Mouse (Mus musculus) lung, postnatal 14 days (tissue): Measurements from ENCODE around the gene Dlx4.

ENCODE experiments used
- DNase-seq: peaks from one replicate; pipeline ENCODE4 v3.0.0; 2021

Gene Dlx4

DNA sequence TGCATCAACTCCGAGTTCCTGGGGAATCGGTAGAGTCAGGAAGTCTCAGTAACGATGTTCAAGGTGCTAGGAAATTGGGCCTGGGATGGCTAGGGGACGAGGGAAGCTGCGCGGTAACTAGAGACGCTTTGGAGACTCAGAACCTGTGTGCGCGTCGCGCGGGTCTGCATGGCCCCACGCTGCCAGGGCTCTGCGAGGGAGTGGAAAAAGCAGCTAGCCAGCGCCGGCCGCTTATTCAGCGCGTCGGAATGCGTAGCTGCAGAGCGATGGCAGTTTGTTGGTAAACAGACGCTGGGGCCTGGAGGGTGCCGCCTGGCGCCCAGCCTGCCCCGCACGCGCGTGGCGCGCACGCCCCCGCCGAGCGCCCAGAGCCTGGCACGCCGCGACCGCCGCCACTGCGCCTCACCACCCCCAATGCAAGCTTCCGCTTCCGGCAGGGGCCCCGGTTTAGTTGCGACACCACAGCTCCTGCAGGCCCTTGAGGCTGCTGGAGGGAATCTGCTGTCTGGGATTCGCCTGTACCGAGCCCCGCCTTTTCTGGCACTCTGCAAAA lies at the start of gene Dlx4:
TSS of gene Dlx4 (minus strand) at position 413 of the 553 bp plus-strand sequence.
- DNase-seq, result peak; percentile 56

DNA sequence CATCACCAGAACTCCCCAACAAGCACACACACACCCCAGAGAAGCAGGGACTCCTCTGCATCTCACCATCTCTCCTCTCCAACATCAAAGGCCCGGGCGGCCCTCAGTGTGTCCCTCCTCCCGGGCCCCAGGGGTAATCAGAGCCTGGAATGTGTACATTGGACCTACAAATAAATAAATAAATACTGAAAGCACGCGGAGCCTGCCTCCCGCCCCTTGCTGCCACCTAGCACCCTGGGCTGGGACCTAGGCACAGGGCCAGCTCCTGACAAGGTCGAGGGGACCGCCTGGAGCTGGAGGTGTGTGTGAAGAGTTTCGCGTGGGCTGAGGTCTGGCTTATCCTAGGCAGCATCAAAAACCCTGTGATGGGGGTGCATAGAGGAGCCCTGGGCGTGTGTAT lies 43.8 kb upstream of the Dlx4 start:
- DNase-seq, result no peak

DNA sequence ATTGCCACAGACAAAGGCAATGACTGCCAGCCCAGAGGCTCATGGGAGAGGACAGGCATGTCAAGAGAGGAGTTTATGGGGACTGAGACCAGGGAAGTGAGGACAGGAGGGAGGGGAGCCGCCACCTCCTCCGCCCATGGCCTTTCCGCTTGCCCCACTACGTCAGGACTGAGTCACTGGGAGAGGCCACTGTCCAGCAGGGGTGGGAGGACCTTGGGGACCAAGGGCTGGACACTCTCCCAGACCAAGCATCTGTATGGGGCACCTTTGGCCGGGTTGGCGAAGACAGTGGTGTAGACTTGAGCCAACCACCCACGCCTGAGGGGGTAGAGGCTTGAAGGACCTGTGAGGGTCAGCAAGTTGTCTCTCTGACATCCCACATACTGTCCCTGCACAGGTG lies 40.8 kb upstream of the Dlx4 start:
- DNase-seq, result no peak

GRCm38 (mm10) chr11:95185700-95186099 lies 39.6 kb upstream of the Dlx4 start:
- peak; percentile 24 for DNase-seq

DNA sequence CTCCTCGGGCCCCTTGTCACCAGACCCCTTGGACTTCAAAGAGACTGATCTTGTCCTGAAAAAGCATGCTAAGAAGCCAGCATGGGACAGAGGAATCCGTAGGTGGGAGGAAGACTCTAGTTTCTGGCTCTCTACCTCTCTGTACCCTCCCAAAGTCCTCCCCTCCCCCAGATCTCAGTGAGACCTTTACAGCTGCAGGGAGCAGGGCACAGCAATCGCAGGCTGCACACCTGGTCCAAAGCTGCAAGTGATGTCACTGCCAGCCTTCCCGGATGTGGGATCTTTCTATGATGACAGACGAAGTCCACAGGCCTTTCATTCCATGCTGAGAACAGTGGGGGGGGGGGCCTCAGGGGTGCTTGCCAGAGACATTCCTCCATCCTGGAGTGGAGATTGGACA lies 38.5 kb upstream of the Dlx4 start:
- DNase-seq, result no peak

DNA sequence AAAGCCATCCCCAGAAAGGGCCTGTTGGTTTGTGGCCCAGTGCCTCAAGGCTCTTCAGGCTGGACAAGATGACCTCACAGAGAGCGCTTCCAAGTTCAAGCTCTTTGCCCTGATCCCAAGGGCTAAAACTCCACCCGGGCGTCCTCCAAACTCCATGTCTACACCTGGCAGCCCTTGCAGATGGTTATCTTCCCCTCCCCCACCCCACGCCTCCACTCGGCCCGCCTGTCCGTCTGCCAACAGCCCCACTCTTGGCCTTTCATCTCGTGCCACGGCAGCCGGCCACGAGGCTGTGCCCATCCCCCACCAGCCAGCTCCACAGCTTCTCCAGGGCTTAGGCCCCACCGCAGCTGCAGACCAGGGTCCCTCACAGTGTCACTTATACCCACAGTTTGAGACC lies 33.2 kb upstream of the Dlx4 start:
- DNase-seq, result peak; percentile 20

GRCm38 (mm10) chr11:95165857-95166256 lies 19.8 kb upstream of the Dlx4 start:
- no peak for DNase-seq

DNA sequence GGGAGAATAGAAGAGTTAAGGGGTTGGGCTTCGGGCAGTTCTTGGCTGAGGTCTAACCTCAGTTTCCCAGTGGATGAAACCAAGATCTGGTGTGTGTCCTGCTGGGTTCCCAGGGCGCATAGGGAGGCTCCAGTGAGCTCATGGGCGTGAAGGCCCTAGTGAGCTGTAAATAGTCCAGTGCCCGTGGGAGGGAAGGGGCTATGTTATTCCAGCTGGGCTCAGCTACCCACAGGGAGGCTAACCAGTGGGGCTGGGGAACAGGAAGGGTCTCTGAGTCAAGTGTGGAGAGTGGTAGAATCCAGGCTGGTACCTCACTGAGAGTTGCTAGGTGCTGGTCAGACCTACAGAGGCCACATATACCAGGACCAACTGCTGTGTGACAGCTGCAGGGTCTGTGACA lies 15.6 kb upstream of the Dlx4 start:
- no peak for DNase-seq

DNA sequence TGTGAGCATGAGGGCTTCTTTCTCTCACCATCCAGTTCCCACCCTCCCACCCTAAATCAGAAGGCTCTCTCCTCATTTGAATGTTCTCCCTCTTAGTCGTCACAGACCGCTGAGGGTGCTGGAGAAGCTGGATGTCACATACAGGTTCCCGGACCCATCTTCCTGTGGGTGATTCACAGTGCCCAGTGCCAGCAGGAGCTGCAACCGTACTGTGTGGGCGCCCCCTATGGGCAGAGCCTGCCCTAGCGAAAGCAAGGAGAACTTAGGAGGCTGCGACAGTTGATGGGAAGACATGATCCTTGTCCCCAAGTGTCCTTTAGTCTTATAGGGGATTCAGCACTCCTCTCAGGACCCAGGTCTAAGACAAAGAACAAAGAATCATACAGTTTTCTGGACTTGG lies 14.6 kb upstream of the Dlx4 start:
- DNase-seq, result no peak

DNA sequence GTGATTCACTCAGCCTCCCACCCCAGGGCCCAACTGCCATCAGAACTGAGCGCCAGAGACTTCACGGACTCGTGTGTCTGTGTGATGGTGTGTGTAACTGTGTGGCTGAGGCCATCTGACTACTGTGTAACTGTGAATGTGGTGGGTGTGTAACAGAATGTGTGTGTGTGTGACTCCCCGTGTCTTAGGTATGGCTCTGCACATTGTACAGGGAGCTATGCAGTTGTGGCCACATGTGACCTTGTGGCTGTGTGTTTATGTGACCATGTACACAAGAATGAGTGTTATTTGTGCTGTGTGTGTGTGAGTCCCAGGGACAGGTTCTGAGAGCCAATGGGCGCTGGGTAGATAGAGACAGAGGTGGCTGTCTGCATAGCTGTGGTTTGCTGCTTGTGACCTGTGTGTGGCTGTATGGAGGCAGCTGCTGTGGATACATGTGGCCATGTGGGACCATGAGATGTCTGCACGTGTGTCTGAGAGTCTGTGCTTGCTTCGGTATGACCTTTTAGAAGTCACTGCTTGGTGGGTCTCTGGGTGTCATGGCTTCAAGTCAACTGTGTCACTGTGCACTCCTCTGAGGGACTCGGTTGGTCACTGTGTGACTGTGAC lies 13.8 kb upstream of the Dlx4 start:
- DNase-seq, result no peak

- no peak for DNase-seq
Observed at GRCm38 (mm10) chr11:95157872-95158271, 11.8 kb upstream of the Dlx4 start.

DNA sequence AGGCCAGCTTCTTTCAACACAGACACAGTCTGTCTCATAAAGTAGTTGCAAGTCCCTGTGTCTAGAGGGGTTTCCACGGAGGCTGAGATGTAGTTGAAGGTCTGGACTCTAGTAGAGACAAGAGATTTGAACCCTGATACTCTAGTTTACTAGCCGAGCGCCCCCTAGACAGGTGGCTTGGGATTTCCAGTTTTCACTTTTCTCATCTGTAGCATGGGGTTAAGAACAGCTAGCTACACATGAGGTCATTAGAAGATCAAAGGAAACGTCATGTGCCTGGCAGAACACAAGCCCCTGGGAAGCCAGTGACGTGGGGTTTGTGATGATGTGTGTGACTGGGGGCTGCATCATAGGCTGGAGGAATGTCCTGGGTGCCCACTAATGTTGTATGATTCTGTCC lies 11.3 kb upstream of the Dlx4 start:
- DNase-seq, result no peak

- DNase-seq, result no peak
Observed at GRCm38 (mm10) chr11:95155511-95155910, 9.4 kb upstream of the Dlx4 start.

DNA sequence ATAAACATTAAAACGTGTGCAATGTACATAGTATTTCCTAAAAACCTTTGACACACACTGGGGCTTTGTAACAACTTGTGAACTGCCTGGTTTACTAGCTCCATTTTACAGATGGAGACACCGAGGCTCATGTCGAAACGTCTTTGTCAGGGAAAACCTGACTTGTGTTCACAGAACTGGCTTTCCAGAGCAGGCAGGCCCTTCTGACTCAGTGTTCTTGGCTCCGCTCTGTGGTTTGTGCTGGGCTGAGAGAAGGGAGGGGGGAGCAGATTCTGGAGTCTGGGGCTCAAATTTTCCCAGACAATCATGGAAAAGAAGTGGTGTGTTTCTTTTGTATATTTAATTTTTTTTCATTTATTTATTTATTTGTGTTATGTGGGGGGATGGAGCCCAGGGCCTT lies 7.6 kb upstream of the Dlx4 start:
- DNase-seq, result no peak

- DNase-seq, result no peak
Observed at GRCm38 (mm10) chr11:95153116-95153515, 7.1 kb upstream of the Dlx4 start.

DNA sequence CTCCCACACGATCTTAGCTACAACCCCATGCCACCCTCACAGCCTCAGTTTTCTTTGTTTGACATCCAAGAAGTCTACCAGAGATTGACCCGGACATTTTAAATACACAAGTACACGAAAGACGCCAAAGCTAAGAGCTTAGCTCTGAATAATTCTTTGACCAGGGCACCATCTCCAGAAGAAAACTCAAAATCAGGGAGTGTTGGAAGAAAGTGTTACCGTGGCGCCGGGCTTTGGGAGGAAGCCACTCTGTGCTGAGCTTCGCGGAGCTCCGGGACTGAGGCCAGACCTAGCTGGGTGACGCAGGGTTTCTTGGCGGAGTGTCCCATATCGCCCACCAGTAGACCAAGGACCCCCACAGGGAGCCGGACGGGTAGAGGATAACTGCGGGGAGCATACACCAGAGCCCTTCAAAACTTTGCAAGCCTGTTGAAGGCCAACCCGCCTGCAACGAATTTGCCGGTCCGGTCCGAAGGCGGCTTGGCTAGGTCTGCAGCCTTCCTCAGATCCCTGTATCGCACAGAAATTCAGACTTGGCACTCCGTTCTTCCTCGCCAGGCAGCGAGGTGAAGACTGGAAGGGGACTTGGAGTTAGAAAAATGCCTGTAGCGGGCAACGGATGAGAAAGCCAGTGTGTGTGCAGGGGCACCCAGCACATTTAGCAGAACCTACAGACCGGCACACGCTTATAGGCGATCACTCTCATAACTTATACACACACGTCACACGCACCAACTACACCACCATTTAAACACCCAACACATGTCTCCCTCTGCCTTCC lies 4.4 kb upstream of the Dlx4 start:
- peak; percentile 19 for DNase-seq

DNA sequence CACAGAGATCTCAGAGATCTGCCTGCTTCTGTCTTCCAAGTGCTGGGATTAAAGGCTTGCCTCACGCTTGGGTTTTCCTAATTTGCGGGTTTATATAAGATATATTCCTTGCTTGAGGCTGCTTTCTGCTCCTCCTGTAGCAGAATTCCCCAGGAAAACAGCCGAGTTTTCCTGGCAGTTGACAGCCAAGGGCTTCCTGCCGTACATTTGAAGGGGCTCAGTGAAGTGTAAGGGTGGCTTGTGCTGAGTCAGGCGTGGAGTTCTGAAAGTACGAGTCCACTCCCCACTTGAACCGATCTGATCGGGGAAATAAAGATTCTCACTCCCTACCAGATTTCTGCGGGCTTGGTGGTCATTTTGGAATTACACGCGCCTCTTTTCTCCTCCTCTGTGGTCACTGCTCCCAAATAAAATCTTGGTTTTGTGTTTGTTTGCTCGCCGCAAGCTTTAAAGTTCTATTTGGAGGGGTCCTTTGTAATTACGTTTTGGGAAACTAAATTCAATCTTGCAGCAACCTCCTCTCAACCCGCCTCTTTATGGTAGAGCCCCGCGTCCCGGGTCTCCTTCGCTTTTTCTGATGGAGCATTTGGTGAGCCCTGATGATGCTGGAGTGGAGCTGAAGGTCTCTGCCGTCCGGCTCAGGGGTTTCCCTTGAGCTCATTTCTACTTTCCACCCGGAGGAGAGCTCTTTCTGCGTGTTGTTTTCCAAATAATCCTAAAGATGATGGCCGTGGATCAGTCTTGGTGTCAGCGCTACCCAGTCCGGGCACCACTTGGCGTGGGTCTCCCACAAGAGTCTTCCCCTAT lies 3.6 kb upstream of the Dlx4 start:
- DNase-seq, result no peak

GRCm38 (mm10) chr11:95148754-95149153 lies 2.7 kb upstream of the Dlx4 start:
- no peak for DNase-seq

- no peak for DNase-seq
Observed at GRCm38 (mm10) chr11:95144946-95145483, 1.0 kb downstream of the Dlx4 start.

GRCm38 (mm10) chr11:95144091-95144945 lies 1.7 kb downstream of the Dlx4 start:
- DNase-seq, result no peak

DNA sequence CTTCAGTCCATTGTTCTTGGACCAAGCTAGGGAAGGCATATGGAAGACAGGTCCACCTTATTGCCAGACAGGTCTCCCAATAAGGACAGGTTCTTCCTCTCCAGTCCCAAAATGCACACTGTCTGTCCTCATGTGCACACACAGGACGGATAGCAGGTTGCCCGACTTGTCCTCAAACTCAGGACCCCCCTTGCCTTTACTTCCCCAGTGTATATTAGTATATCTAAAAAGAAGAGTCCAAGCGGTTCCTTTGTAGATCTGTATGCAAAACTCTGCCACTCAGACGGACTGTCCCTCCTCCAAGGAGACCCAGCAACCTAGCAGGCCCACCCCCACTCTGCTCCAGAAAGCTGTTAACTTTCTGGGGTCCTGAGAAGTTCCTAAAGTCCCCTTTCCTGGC lies 2.4 kb downstream of the Dlx4 start:
- no peak for DNase-seq

DNA sequence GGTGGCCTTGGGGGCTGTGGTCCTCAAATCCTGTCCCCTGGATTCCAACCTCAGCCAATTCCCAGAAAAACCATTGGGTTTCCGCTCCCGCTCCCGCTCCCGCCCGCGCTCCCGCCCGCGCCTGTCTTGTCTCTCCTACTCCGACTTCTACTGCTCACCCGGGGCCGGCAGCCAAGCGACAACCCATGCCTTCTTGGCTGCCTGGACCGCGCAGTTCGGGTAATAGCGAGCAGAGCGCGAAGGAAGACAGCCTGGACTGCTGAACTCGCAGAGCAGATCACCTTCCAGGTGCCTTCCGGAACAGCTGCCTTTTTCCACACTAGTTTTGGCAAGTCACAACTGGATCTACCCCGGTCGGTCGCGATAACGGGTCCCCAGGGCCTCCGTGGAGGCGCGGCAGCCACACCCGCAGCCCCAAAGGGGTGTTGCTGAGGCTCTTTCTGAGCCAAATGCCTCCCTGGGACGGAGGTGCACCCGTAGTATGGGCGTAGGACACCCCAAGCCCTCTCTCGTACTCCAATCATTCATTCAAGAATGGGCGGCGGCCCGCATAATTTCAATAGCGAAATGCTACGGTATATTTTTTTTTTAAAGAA lies 3.0 kb downstream of the Dlx4 start:
- peak; percentile 43 for DNase-seq
